8 mouse cellular contexts compared by ENCODE assay signal in the genomic region with DNA sequence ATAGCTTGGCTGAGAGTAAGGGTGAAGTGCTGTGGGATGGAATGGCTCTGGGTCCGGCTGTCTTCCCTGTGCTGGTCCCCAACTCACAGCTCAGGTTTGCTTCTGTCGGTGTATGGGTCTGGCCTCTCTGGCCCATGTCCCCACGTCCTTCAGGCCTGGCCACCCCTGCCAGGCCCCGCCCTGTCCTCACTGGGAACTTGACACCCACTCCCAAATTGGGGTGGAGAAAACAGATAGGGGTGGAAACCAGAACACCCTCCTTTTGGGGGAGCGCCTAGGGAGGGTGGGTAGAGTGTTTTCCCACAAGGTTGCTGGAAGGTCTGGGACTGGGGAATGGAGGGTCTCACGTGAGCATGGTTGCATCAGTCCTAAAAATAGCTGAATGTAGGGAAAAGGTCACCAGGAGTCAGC. TPM values are rescaled to one million over a fixed set of nuclear protein-coding genes. Genes with fewer than 3 reads are reported as not detected.
DNase-seq lines count a peak whose midpoint lies in the region; ATAC-seq and TF ChIP-seq lines count a peak whose summit lies in the region.

TSS of gene Cpt1b (minus strand) at position 153 of the 411 bp plus-strand sequence.

- TF ChIP-seq CTCF in kidney, adult 2 months (conservative IDR thresholded peaks at IDR 0.05; ENCODE audit: insufficient read depth, insufficient read length, low read depth, low read length) = no peak

- no peak within 1 kb of the TSS for H3K9ac ChIP-seq in hindbrain, embryonic 12.5 days
- no peak within 1 kb of the TSS for H3K9ac ChIP-seq in hindbrain, embryonic 13.5 days
- H3K9ac ChIP-seq in liver, embryonic 16.5 days (ENCODE audit: low read depth, low read length) = no peak within 1 kb of the TSS
- H3K9ac ChIP-seq in forebrain, embryonic 11.5 days (ENCODE audit: low read length) = no peak within 1 kb of the TSS

- TF ChIP-seq POLR2A in kidney, adult 2 months (IDR thresholded peaks at IDR 0.05; ENCODE audit: low read depth, low read length) = no peak

- peak; percentile 67 for DNase-seq in gastrocnemius, postnatal 14 days
- peak; percentile 66 for DNase-seq in kidney, adult 2 months
- DNase-seq in ovary, adult 18-20 months (ENCODE audit: low spot score) = no peak
- DNase-seq in forebrain, embryonic 11.5 days (ENCODE audit: low spot score) = no peak
- DNase-seq in spleen, postnatal 14 days (ENCODE audit: low spot score in 2 of 2) = no peak

- intact Hi-C loops in gastrocnemius, postnatal 14 days (cut with DNase I; ENCODE audit: low total_unique reads) = no loop called here

- no peaks in the 10 kb centered on the region for H3K9me3 ChIP-seq in hindbrain, embryonic 12.5 days (replicated peaks)
- H3K9me3 ChIP-seq in hindbrain, embryonic 13.5 days = no peaks in the 10 kb centered on the region
- no peaks in the 10 kb centered on the region for H3K9me3 ChIP-seq in liver, embryonic 16.5 days (replicated peaks; ENCODE audit: control insufficient read depth, low read length)
- no peaks in the 10 kb centered on the region for H3K9me3 ChIP-seq in forebrain, embryonic 11.5 days (ENCODE audit: control insufficient read depth, low read length)

- H3K4me1 ChIP-seq in hindbrain, embryonic 12.5 days = peaks cover 20% of the 10 kb centered on the region
- H3K4me1 ChIP-seq in hindbrain, embryonic 13.5 days (replicated peaks) = peaks cover 18% of the 10 kb centered on the region
- no peaks in the 10 kb centered on the region for H3K4me1 ChIP-seq in kidney, adult 2 months (ENCODE audit: control insufficient read depth, insufficient read depth, low read length)
- H3K4me1 ChIP-seq in liver, embryonic 16.5 days (ENCODE audit: control insufficient read depth, low read depth, low read length) = peaks cover 7% of the 10 kb centered on the region
- peaks cover 8% of the 10 kb centered on the region; the same call in 1 of the 2 replicates for H3K4me1 ChIP-seq in forebrain, embryonic 11.5 days (replicated peaks; ENCODE audit: control insufficient read depth, insufficient read depth, low read length)

- no peak within 1 kb of the TSS for H3K4me3 ChIP-seq in hindbrain, embryonic 12.5 days
- no peak within 1 kb of the TSS for H3K4me3 ChIP-seq in hindbrain, embryonic 13.5 days
- peak within 1 kb of the TSS; percentile 44; the same call in 1 of the 2 replicates for H3K4me3 ChIP-seq in kidney, adult 2 months (ENCODE audit: insufficient read depth, low read depth, low read length)
- peak within 1 kb of the TSS; percentile 25; the same call in 1 of the 2 replicates for H3K4me3 ChIP-seq in liver, embryonic 16.5 days (ENCODE audit: low read depth, low read length)
- no peak within 1 kb of the TSS for H3K4me3 ChIP-seq in forebrain, embryonic 11.5 days (ENCODE audit: low read depth, low read length)

- H3K27ac ChIP-seq in hindbrain, embryonic 12.5 days = no peak within 1 kb of the TSS
- no peak within 1 kb of the TSS for H3K27ac ChIP-seq in hindbrain, embryonic 13.5 days
- peak within 1 kb of the TSS; percentile 95 for H3K27ac ChIP-seq in kidney, adult 2 months (ENCODE audit: insufficient read depth, low read depth, low read length)
- no peak within 1 kb of the TSS for H3K27ac ChIP-seq in liver, embryonic 16.5 days (ENCODE audit: low read length)
- H3K27ac ChIP-seq in forebrain, embryonic 11.5 days (ENCODE audit: low read depth, low read length) = no peak within 1 kb of the TSS

- H3K27me3 ChIP-seq in hindbrain, embryonic 12.5 days = no peaks in the 10 kb centered on the region
- H3K27me3 ChIP-seq in hindbrain, embryonic 13.5 days = no peaks in the 10 kb centered on the region
- no peaks in the 10 kb centered on the region for H3K27me3 ChIP-seq in kidney, adult 2 months (replicated peaks; ENCODE audit: control insufficient read depth, insufficient read depth, low read length)
- H3K27me3 ChIP-seq in liver, embryonic 16.5 days (ENCODE audit: control insufficient read depth, insufficient read depth, low read depth, low read length) = no peaks in the 10 kb centered on the region
- no peaks in the 10 kb centered on the region for H3K27me3 ChIP-seq in forebrain, embryonic 11.5 days (ENCODE audit: control insufficient read depth, insufficient read depth, low read length)

- 0 out of 2 replicates have a peak within 1 kb of the TSS, but pooled peaks have one; percentile 6 for H3K4me2 ChIP-seq in hindbrain, embryonic 12.5 days (replicated peaks)
- no peak within 1 kb of the TSS for H3K4me2 ChIP-seq in hindbrain, embryonic 13.5 days
- H3K4me2 ChIP-seq in liver, embryonic 16.5 days (ENCODE audit: low read depth, low read length) = peak within 1 kb of the TSS; percentile 36
- H3K4me2 ChIP-seq in forebrain, embryonic 11.5 days (ENCODE audit: low read depth, low read length, severe bottlenecking) = no peak within 1 kb of the TSS

- peaks cover 42% of the 10 kb centered on the region for H3K36me3 ChIP-seq in hindbrain, embryonic 12.5 days
- H3K36me3 ChIP-seq in hindbrain, embryonic 13.5 days = peaks cover 58% of the 10 kb centered on the region
- no peaks in the 10 kb centered on the region for H3K36me3 ChIP-seq in kidney, adult 2 months (ENCODE audit: control insufficient read depth, insufficient read depth, low read length)
- no peaks in the 10 kb centered on the region; the same call in 1 of the 2 replicates for H3K36me3 ChIP-seq in liver, embryonic 16.5 days (ENCODE audit: control insufficient read depth, insufficient read depth)
- no peaks in the 10 kb centered on the region; the same call in 1 of the 2 replicates for H3K36me3 ChIP-seq in forebrain, embryonic 11.5 days (ENCODE audit: control insufficient read depth, insufficient read depth, low read length)

- WGBS in hindbrain, embryonic 12.5 days = 19% methylated on average over 6 of the region's 6 CpGs
- WGBS in hindbrain, embryonic 13.5 days = 35% methylated on average over 6 of the region's 6 CpGs
- 46% methylated on average over 6 of the region's 6 CpGs for WGBS in kidney, adult 2 months
- WGBS in liver, embryonic 16.5 days (ENCODE audit: insufficient replicate concordance) = 62% methylated on average over 6 of the region's 6 CpGs
- 30% methylated on average over 6 of the region's 6 CpGs for WGBS in forebrain, embryonic 11.5 days

- ATAC-seq in hindbrain, embryonic 12.5 days (ENCODE audit: low FRiP score) = no peak
- no peak for ATAC-seq in hindbrain, embryonic 13.5 days (ENCODE audit: low FRiP score)
- ATAC-seq in liver, embryonic 16.5 days (ENCODE audit: low read depth) = no peak
- no peak for ATAC-seq in forebrain, embryonic 11.5 days (replicated peaks; ENCODE audit: low FRiP score)

RNA-seq across cellular contexts. Expression of gene Cpt1b, which starts in this region (rescaled TPM):
- 1.2 TPM in 2 replicates for polyA plus RNA-seq in hindbrain, embryonic 12.5 days (2016; fragmentation: Nextera tagmentation; extraction: Ambion mirVana)
- 0.99 and 1.3 TPM in 2 replicates for polyA plus RNA-seq in hindbrain, embryonic 13.5 days (2015; fragmentation: Nextera tagmentation; extraction: Ambion mirVana)
- total RNA-seq in gastrocnemius, postnatal 14 days (2021) = 100 to 1,000 TPM; 230 to 289 TPM
- 55.3 and 64.1 TPM in 2 replicates for polyA plus RNA-seq in kidney, adult 2 months (2012; rRNA removed)
- polyA plus RNA-seq in liver, embryonic 16.5 days (2015; fragmentation: Nextera tagmentation; extraction: Ambion mirVana) = 3.7 and 4.5 TPM in 2 replicates
- polyA plus RNA-seq in forebrain, embryonic 11.5 days (2014; fragmentation: Nextera tagmentation; extraction: Ambion mirVana) = 0.84 TPM in 1 of 2 replicates, not detected in the other

Comparison
In these comparisons a context has a peak if more than half of its experiments do, and no peak if none do; other contexts are left out.
1. RNA of gene Cpt1b (polyA plus RNA-seq): 55.3 to 64.1 TPM in kidney, adult 2 months; 3.7 to 4.5 TPM in liver, embryonic 16.5 days, 1.2 TPM in hindbrain, embryonic 12.5 days, 0.99 to 1.3 TPM in hindbrain, embryonic 13.5 days and 0.84 TPM in forebrain, embryonic 11.5 days; every median in the first group is over 10 times any median in the second.
2. H3K4me2 ChIP-seq: peak in hindbrain, embryonic 12.5 days (single experiment) and liver, embryonic 16.5 days (single experiment); none in hindbrain, embryonic 13.5 days (single experiment) and forebrain, embryonic 11.5 days (single experiment).
3. H3K4me3 ChIP-seq: peak in kidney, adult 2 months (single experiment) and liver, embryonic 16.5 days (single experiment); none in hindbrain, embryonic 12.5 days (single experiment), hindbrain, embryonic 13.5 days (single experiment) and forebrain, embryonic 11.5 days (single experiment).
4. DNase-seq: peak in gastrocnemius, postnatal 14 days (single experiment) and kidney, adult 2 months (single experiment); none in ovary, adult 18-20 months (single experiment), forebrain, embryonic 11.5 days (single experiment) and spleen, postnatal 14 days (0 of 2).